Mouse (Mus musculus) left cerebral cortex, adult 11 months (tissue): ENCODE measurements around the gene Dusp3.

Source experiments
- DNase-seq: peaks from one replicate; pipeline ENCODE4 v3.0.0; 2022; ENCODE audit warnings: low spot score

Gene Dusp3

GRCm38 (mm10) chr11:101931978-101932377 lies 54.8 kb downstream of the Dusp3 start:
- DNase-seq, result no peak

GRCm38 (mm10) chr11:101928030-101928762 lies 58.6 kb downstream of the Dusp3 start:
- no peak for DNase-seq

GRCm38 (mm10) chr11:101926951-101927589 lies 59.7 kb downstream of the Dusp3 start:
- DNase-seq, result no peak

- DNase-seq, result no peak
These were observed 61.2 kb downstream of the Dusp3 start for GRCm38 (mm10) chr11:101925636-101926035.

- DNase-seq, result no peak
These were observed 62.3 kb downstream of the Dusp3 start for GRCm38 (mm10) chr11:101924441-101924976.

- DNase-seq, result no peak
These were observed 62.8 kb downstream of the Dusp3 start for GRCm38 (mm10) chr11:101923988-101924387.

- DNase-seq, result no peak
These were observed 65.4 kb downstream of the Dusp3 start for GRCm38 (mm10) chr11:101921361-101921952.
